Mouse (Mus musculus): ENCODE results near the gene Rapgef5.

Gene Rapgef5

DNA sequence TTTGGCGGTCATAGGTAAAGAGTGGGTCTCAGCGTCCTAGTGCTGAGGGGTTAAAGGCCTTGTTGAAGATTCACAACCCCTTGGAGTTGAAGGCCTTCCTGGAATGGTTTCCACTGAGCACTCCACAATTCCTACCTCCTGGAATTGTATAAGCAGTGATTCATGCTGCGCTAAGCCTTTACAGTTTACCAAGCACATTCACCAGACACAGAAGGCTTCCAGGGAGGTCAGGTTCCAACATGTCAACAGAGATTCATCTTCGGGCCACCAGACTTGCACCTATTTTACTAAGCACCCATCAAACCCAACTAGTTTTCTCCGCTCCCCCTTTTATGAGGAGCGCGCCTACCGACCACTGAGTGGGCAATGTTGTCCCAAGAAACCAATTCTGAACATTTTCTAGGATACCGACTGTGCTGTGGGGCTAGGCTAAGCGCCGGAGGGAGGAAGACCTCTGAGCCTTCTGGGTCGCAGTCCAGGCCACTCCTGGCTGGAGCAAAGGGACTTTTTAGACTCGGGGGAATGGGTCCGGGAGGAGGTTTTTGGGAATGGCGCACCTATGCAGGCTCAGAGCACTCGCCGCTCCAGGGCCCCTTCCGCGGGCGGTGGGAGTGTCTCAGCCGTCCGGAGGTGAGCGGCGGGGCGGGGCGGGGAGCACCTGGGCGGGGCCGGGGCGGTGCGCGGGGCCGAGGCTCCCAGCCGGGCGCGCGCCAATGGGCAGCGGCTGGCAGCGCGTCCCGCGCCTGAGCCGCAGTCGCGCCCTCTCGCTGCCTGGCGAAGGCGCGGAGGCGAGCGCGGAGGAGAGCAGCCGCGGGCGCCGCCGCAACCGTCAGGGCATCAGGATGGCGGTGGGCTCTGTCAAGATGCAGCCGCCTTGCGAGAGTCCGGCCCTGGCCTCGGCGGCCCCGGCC, 17.2 kb downstream of the Rapgef5 start:
- peak; percentile 13 to 36 for DNase-seq

DNA sequence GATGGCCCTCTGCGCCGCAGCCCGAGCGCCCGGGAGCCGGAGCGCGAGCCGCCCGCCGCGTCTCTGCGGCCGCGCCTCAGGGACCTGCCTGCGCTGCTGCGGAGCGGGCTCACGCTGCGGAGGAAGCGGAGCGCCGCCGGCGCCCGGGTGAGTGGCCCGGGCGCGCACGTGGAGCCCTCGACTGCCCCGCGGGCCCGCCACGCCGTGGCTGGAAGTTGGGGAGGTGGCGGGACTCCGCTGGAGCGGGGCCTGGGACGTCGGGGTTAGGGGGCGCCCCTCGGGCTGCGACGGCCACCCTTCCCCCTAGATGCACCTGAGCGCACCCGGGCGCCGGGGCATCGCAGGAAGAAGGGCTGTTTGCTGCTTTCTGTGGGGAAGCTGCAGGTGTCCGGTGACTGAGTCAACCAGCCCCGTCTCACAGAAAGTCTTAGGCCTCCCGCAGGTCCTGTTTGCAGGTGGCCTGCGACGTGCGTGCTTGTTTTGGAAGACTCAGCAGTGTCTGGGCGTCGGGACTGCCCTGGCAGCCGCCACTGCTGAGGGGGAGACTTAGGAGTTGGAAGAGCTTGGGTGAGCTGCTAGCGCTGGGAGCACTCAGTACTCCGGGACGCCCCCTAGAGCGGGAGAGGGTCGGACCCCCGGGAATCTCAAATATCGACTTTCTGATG, 17.9 kb downstream of the Rapgef5 start:
- DNase-seq: peak; percentile 8 to 9

DNA sequence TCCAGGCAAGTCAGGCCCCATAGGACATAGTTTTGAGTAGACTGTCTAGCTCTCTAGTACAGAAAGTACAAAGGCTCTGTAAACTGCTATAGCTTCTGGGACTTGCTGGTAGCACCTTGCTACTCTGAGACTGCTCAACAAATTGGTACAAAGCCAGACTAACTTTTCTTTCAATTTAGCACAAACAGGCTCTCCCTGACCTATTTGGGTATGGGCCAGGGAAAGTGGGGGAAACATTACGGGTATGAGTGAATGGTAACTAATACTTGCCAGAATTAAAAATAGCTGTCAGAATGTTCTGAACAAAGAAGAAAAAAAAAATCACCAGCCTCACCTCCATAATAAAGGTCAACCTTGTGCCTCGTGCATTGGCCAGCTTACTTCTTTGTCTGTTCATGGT, 24.1 kb downstream of the Rapgef5 start:
- no peak for DNase-seq

DNA sequence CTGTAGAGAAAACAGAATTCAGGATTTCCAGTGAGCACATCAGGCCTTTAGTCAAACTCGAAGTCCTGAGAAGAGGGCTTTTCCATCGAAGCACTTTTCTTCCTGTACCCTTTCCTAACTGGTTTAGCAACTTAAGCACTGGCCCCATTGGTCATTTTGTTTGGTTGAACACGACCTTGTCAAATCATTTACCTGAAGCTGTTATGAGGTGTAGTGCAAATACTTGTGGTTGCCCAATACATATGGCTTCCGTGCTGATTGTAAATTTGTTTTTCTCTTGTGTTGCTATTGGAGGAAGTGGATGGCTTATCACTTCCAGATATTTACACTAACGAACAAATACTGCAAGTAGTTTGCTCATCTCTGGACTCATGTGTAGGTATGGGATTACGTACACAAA, 29.0 kb downstream of the Rapgef5 start:
- DNase-seq: no peak

DNA sequence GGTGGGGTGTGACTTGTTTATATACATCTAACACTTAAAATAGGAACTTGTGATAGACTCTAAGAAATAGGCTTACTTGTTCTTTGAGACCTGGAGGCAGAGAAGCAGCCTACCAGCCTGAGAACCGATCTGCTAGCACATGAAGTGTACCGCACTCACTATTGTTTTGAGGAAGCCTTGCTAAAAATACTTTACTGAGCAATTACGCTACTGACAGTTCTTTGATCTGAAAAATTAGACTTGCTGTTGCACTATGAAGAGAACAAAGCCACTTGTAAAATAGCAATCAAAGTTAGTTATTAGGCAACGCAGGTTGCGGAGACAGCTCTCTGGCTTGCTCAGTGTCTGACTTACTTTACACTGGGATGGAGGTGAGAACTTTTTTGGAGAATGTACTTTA, 37.1 kb downstream of the Rapgef5 start:
- no peak for DNase-seq

DNA sequence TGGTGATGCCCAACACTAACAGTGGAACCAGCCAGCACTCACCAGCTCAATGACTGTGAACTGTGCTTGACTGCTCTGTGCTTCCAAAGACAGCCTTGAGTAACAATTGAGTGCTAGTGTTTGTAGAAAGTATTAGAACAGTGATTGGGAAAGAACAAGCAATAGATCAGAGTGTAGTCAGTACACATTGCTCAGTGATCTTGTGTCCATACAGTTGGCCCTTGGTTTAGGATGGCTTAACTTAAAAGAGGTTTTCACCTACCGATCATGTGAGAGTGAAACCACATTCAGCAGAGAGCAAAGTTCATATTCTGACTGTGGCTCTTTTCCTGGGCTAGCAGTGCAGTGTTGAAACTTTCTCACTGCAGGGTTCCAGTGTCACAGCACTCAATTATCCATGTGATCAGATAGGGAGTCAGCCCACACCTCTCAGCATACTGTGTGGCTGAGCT, 38.4 kb downstream of the Rapgef5 start:
- DNase-seq: no peak

DNA sequence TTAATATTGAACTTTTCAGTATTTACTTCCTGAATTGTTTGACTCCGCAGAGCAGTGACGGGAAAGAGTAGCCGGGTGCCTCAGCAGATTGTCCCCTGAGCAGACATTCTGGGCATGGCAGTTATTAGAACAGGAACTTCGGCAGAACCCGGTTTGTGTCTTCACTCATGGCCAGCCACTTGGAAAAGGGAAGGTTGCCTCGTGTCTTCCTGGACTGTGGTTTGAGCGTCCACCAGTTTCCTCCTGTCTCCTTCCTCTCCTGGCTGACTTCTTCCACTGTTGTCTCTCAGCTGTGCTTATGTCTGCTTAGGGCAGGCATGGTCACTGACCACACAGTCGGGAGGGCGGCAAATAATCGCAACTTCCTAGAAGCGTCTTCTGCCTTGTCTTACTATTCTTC, 44.2 kb downstream of the Rapgef5 start:
- DNase-seq: no peak

DNA sequence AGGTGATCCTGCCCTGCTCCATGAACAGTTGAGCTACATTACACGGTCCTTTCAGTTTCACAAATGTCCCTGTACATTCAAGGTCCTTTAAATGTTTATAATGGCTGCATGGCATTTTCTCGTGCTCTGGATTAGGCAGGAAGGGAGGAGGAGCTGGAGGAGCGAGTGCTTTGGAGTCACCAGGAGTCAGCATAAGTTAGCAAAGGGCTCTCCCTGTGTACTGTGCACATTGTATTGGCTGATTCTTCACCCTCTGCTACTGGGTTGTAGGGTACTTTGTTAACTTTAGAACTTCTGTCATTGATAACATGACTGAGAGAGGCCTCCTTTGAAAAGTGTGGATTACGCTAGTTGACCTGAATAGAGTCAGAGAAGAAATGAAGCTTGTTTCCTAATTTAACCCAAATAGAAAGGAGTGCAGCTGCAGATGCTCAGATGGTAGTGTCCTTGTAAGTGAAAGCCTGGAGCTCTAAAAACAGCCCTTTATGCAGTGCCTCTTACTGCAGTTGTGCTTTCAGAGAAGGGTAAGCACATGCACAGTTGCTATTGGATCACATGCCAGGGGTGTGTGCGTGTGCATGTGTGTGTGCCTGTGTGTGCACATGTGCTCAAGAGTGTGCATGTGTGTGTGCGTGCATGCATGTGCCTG, 45.3 kb downstream of the Rapgef5 start:
- no peak for DNase-seq

DNA sequence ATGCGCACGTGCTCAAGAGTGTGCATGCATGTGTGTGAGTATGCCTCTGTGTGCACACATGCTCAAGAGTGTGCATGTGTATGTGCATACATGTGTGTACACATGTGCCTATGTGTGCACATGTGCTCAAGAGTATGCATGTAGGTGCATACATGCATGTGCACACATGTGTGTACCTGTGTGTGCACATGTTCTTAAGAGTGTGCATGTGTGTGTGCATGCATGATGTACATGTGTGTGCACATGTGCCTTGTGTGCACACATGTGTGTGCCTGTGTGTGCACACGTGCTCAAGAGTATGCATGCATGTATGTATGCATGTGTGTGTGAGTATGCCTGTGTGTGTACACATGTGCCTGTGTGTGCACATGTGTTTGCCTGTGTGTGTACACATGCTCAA, 45.8 kb downstream of the Rapgef5 start:
- DNase-seq: no peak

DNA sequence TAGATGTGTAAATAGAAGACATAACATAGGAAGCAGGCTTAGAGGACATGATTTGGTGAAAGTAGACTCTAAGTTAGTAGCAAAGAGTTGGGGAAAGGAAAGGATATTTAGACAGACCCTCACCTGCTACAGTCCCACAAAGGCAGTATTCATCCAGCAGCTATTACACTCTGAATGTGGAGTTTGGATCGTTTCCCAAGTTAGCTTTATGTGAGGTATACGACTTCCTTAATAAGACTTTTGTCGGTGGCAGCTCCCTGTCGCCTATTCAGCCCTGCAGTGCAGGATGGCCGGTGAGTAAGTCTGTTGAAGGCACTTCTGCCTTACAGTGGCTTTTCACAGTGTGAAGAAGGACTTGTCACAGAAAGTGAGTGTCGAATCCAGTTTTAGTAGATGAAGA, 47.6 kb downstream of the Rapgef5 start:
- no peak for DNase-seq

DNA sequence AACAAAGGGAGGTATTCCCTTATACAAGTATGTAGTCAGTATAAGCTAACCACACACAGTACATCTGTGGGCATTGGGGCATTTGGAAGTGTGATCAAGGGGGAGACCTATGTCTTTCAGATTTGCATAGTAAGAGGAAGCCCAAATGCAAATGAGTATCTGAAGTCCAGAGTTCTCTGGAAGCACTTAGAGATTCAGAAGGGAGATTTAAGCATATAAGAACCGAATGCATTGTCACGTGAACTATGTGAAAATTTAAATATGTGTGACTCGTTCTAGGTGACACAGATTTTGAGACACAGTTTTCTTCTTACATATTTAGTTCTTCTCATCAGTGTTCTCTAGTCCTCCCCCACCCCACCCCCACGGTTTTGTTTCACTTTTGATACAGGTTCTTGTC, 50.0 kb downstream of the Rapgef5 start:
- DNase-seq: no peak

DNA sequence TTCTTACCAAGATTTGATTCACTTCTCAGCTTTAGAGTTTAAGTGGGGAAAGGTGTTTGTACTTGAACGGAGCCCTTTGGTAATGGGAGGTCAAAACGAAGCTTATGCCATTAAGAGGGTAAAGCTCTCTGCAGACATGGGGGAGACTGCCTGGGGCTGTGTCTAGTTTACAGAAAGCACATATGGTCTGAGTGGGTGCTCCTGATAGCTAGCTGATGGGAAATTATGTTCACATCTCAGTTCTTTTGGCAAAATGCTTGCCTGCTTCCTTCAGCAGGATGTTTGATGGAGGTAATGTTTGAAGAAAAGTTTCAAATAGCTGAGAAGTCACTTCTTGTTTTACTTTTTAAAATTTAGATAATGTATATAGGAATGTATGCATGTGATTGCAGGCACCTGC, 53.4 kb downstream of the Rapgef5 start:
- no peak for DNase-seq

DNA sequence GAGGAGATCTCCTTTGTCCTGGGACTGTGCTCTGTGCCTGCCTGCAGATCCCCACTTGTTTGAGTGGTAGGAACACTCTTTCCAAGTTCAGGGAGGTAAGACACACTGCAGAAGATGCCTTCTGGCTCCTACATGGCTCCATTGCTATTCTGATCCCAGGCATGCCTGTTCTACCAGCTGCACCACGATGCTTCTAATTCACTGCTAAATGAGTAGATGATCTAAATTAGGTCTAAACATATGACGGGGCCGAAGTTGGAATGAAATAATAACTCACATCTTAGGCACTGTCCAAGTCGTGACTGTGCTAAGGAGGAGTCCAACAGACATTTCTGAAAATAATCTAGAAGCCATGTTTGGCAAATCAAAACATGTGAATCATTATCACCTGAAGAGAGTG, 68.0 kb downstream of the Rapgef5 start:
- DNase-seq: no peak

DNA sequence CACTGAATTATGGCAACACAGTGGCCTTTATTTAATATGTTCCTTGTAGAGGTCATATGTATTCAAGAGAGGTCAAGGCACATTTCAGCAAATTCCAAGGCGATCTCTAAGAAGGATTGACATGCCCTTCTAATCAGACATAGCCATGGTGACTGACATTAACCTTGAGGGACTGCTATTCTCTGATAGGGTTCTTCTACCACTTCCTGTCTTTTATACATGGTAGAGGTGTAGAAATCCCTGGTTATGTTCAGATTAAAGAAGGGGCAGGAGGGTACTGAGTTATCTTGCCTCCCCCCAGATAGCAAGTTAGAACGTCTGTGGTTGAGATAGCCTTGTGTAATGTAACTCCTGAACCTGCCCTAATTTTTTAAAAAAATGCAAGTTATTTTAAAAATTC, 69.1 kb downstream of the Rapgef5 start:
- DNase-seq: no peak

DNA sequence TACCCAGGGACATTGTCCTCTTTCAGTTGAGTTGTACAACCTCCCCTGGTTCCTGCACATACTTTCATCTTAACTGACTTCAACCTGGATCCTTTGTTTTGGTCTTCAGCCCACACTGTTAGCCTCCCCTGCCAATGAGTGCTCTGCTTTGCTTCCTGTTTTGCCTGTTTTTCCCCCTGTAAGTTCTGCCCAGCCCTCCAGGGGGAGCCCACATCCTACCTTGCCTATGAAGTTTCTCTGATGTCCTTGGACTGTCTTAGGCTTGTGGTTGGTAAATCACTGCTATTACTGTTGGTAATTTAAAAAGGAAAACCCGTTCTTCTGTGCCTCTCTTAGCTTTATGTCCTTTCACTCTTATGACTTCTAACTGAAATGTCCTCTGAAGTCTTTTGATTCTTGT, 69.8 kb downstream of the Rapgef5 start:
- DNase-seq: peak; percentile 11 to 15

DNA sequence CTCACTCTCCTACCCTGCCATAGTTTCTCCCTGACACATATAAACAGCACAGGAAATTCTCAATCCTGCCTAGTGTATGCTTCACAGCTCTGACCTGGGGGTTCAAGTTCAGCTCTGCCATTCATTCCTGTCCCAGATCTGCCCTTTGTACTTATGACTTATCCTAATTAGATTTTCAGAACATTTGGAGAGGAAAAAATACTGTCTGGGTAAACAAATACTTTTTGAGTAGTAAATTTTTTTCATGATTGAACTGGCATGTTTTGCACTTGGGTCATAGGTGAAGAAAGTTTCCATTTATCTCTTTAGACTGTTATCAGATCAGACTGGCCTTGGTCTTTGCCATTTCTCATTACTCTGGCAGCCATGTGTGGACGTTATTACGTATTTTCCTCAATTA, 72.9 kb downstream of the Rapgef5 start:
- DNase-seq: no peak

DNA sequence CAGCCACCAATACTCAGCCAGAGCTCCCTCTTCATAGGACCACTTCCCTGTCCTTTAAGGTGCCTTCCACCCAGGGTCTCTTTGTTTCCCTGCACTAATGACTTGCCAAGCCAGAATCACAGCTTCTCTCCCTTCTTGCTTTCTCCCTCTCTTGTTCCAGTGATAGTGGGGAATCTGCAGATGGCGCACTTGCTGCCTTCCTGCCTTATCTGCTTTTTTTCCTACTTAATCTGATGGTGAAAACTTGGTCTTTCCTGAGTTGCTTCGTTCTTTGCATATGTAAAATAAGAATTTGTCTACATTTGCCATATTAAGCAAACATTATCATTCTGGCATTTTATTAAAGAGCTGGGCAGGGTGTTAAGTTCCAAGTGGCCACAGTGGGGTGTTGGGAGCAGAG, 75.7 kb downstream of the Rapgef5 start:
- no peak for DNase-seq

DNA sequence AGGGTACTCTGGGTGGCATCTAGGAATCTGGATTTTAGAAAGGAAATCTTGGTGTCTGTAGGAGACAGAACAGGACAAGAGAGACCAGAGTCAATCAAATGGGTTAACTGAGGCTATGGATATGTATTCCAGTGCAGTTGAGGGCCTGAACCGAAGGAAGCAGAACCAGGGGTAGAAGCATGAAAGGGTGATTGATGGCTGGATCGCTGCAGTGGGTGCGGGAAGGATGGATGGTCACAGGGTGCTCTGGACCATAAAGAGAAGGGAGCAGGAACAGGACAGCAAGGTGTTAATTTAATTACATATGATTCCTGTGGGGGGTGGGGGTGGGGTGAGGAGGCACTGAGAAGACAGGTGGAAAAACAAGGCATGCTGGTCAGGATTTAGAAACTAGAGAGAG, 76.3 kb downstream of the Rapgef5 start:
- no peak for DNase-seq

DNA sequence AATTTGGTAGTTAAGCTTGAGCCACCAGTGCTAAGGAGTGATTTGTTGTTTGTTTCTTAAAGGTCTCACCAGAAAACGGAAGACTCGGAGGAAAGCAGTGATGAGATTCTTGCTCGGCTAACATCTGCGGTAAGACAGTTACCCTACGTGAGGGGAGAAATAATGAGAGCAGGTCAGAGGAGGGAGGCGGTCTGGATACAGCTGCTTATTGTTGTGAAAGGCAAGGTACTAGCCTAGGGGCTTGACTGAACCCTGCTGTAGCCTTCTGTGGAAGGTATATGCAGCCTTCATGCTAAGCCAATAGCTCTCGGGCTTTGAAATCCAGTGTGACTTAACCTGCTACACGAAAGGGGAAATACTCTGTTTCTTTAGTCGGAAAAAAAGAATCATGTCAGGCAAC, 78.9 kb downstream of the Rapgef5 start:
- DNase-seq: no peak

DNA sequence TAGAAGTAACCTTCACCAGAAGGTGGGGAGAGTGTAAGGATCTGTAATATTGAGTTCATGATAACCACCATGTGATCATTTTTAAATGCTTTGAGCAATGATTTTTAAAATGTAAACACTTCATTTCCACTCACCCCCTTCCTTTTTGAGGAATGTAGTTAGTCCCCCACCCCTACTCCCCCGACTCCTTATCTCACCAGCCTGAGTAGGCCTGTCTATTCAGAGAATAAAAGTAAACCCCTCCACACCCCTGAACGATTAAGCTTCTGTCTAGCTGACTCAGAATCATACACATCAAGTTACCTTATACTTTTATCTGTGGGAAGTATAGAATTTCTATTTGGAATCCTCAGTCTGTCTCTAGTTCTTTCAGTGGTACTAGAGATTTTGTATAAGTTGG, 81.9 kb downstream of the Rapgef5 start:
- DNase-seq: no peak

DNA sequence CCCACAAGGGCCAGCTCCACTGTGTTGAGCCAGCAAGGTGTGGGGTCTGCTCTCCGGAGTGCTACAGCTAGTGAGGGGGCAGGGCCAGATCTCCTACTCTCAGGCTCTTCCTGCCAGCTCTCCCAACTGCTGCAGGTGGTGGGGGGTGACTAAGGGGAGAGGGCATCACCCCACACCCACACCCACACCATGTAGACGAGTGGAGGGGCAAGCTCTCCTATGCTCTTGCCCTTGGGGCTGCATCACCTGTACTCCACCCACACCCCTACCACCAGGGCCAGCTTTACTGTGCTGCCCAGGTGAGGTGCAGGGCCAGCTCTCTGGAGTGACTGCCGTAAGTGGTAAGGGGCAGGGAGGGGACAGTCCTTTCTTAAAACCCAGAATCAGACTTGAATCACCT, 89.7 kb downstream of the Rapgef5 start:
- DNase-seq: no peak

DNA sequence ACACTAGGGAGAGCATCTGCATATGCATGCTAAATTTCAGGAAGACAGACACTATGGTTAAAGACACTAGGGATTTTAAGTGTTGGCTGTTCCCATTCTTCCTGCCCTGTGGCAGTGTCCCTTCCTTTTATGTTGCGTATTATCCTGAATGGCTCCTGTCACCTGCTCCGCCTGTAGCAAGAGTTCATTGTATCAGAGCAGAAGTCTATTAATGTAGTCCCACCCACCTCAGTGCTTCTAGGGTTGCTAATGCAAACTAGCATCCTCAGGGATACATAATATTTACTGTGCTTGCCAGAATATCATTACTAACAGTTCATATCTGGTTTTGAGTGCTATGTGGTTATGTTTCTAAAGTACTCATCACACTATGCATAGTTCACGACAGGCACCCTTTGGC, 96.4 kb downstream of the Rapgef5 start:
- no peak for DNase-seq

DNA sequence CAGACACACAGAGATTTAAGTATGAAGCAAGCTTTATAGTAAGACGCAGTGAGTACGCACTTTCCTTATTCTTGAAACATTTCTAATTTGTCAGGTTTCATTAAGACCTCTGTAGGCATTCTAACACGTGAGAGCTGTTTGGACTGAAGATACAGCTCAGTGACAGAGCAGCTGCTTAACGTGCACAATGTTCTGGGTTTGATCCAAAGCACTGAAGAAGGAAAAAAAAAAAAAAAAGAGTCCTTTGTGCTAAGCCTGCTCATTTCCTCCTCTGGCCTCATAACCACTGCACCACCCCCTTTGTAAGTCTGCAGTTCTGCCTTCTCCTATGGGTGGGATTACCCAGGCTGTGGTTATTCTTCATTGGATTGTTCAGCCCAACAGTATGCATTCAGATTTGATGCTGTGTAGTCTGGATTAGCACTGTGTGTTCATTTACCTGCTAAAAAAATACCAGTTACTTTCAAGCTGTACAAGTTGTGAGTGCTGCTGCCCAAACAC, 103.3 kb downstream of the Rapgef5 start:
- DNase-seq: no peak

DNA sequence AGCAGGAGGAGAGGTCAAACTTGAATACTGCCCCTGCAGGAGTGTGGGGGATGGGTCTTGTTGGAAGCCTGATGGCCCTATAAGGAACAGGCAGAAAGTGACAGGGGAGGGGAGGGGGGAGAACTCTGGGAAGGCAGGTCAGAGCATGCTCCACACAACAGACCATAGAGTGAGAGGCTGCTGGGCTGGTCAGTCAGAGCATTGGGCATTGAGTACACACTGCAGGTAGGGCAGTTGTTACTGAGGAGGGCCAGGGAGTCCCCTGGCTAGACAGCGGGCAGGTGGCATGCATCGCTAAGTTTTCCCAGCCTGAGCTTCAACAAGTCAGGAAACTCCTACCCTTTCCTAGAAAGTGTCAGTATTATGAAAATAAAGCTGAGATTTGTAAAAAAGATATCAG, 106.7 kb downstream of the Rapgef5 start:
- no peak for DNase-seq
